Mouse (Mus musculus) layer of hippocampus, postnatal 14 days (tissue): ENCODE data around the gene Cd163. TPM values are rescaled to one million over a fixed set of nuclear protein-coding genes. Genes with fewer than 3 reads are reported as not detected.

ENCODE experiments used
- DNase-seq, 2 experiments: peaks; one replicate each; pipeline ENCODE4 v3.0.0; 2021 to 2022; ENCODE audit warnings: low spot score in 2 of 2, mixed read lengths in 1 of 2
- total RNA-seq, 2 experiments: library from RNA; stranded (reverse); gene quantifications; 2 replicates each; pipeline ENCODE4 v1.2.3; 2021

Gene Cd163
- total RNA-seq, 2 experiments from 2014 or later, result 3.7 to 3.9 TPM

GRCm38 (mm10) chr6:124358953-124359352, 54.5 kb downstream of the Cd163 start:
- no peak for DNase-seq

GRCm38 (mm10) chr6:124360549-124360948, 56.1 kb downstream of the Cd163 start:
- no peak for DNase-seq

DNA sequence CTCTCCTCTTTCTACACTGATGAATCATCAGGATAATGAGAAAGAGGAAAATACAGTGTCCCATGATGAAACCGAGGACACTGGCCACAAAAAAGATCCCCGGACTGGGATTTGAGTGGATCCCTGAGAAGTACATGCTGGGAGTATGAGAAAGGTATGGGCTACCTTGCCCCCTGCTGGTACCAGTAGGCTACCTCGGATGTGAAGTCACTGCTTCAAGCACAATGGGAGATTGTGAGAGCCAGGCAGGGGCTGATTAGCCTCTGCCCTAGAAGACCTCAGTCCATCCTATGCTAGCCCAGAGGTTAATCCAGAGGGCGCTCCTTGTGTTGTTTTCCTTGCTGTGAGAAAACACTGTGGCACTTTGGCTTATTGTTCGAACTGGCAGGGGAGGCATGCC, 59.9 kb downstream of the Cd163 start:
- no peak for DNase-seq

- DNase-seq, result no peak
These were observed 69.2 kb downstream of the Cd163 start for GRCm38 (mm10) chr6:124373584-124374206.

DNA sequence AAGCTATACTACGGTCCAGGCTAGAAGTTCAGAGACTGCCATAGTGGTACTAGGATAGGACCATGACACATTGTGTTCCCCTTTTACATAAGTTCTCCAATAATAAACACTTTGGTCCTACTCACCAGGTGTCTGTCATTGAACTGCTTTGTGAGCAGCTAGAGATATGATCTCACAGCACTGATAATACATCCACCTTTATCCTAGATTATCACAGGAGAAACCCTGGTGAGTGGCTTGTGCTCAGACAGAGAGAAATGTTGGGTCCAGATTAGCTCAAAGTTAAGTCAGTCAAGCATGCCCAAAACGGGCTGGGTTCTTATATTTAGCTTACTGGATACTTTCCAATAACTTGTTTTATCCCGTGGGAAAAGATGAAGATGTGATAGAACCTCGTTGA, 70.2 kb downstream of the Cd163 start:
- DNase-seq, result no peak

DNA sequence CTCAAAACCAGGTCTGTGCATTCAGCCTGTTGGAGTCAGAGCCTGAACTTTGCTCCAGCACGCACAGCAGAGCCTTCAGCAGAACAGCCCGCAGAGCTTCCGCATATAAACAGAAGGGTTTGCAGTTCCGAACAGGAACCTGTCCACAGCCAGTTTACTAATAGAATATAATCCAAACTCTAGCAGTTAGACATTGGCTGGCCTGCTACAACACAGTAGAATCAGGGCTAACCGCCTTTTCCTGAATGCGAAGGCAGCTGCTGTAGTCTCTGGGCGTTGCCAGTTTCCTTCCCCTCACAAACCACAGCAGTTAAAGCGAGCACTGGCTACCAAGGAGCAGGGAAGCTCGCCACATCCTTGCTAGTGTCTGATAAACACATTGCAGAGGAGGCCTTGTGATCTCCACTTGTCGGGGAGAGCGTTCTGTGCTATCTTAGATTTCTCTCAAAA, 71.0 kb downstream of the Cd163 start:
- DNase-seq, result no peak

DNA sequence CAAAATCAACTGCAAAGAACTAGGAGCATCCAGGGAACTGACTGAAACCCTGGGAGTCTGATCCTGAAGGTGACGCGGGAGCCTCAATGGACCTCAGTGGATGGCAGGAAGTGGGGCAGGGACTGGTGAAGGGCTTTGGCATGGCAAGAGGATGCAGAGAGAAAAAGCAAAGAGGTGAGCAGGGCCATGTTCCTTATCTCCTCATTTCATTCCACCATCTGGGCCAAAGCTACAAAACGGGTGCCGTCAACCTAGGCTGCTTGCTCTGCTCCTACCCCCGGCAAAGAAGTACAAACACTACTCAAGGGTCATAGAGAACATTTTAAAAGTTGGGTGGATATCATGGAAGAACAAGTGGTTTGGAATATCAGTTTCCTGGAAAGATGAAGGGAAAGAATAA, 71.9 kb downstream of the Cd163 start:
- DNase-seq, result no peak

GRCm38 (mm10) chr6:124377494-124378255, 73.2 kb downstream of the Cd163 start:
- no peak for DNase-seq

- peak; percentile 39 to 61 for DNase-seq
These were observed 74.9 kb downstream of the Cd163 start for GRCm38 (mm10) chr6:124379331-124379730.

Other genes with a start within 250 kb of the Cd163 start
- gene Vmn2r27, start 72.8 kb upstream of the Cd163 start, total RNA-seq, result not detected
- 10 to 100 TPM; 61.7 to 66.1 TPM for gene Pex5, start 110.4 kb downstream of the Cd163 start, total RNA-seq
- 100 to 1,000 TPM; 283 to 312 TPM for gene Clstn3, start 160.1 kb downstream of the Cd163 start, total RNA-seq
- under 1 TPM; 0.12 to 0.28 TPM for gene C1rl, start 188.5 kb downstream of the Cd163 start, total RNA-seq
- 1 to 10 TPM in 1 of 2 experiments, under 1 TPM in 1; 0.91 to 1.3 TPM for gene C1ra, start 207.7 kb downstream of the Cd163 start, total RNA-seq
- 1 to 10 TPM; 1.7 to 2.2 TPM for gene C1s1, start 237.7 kb downstream of the Cd163 start, total RNA-seq